Mouse (Mus musculus): Measurements from ENCODE around the gene Ccna2.

Gene Ccna2

GRCm38 (mm10) chr3:36536041-36536440 is 35.9 kb downstream of the Ccna2 start:
- intact Hi-C loops (cut with DNase I): no loop called here

GRCm38 (mm10) chr3:36533201-36533672 is 38.7 kb downstream of the Ccna2 start:
- intact Hi-C loops (cut with DNase I): no loop called here

- intact Hi-C loops (cut with DNase I): no loop called here
Observed at GRCm38 (mm10) chr3:36532738-36533137, 39.2 kb downstream of the Ccna2 start.

- intact Hi-C loops (cut with DNase I): no loop called here
Observed at GRCm38 (mm10) chr3:36531979-36532542, 39.9 kb downstream of the Ccna2 start.

- intact Hi-C loops (cut with DNase I): no loop called here
Observed at GRCm38 (mm10) chr3:36531242-36531641, 40.7 kb downstream of the Ccna2 start.

- intact Hi-C loops (cut with DNase I): no loop called here
Observed at GRCm38 (mm10) chr3:36530781-36531180, 41.2 kb downstream of the Ccna2 start.

GRCm38 (mm10) chr3:36530345-36530744 is 41.6 kb downstream of the Ccna2 start:
- intact Hi-C loops (cut with DNase I): no loop called here

GRCm38 (mm10) chr3:36524466-36524865 is 47.5 kb downstream of the Ccna2 start:
- intact Hi-C loops (cut with DNase I): no loop called here

- intact Hi-C loops (cut with DNase I): no loop called here
Observed at GRCm38 (mm10) chr3:36522137-36522536, 49.8 kb downstream of the Ccna2 start.

GRCm38 (mm10) chr3:36521073-36522060 is 50.6 kb downstream of the Ccna2 start, which contains the start of gene Gm11549:
Gene Gm11549 (minus strand): TSS chr3:36521813.
- intact Hi-C loops (cut with DNase I): no loop called here

- intact Hi-C loops (cut with DNase I): no loop called here
Observed at GRCm38 (mm10) chr3:36516196-36516595, 55.8 kb downstream of the Ccna2 start.

Measured in adrenal gland (tissue).